Mouse (Mus musculus): Measurements from ENCODE around the gene Zfp617. TPM values are rescaled to one million over a fixed set of nuclear protein-coding genes. Genes with fewer than 3 reads are reported as not detected.

The Zfp617 gene
- polyA plus RNA-seq, 1 experiment from 2014 or later: 20.8 TPM

Other genes with a start within 250 kb of the Zfp617 start
- 1.1 and 1.2 TPM in 2 replicates for gene Unc13a, start 236.9 kb upstream of the Zfp617 start, polyA plus RNA-seq (2015; fragmentation: Nextera tagmentation; extraction: Ambion mirVana)
- 9.3 and 9.5 TPM in 2 replicates for gene Jak3, start 232.3 kb upstream of the Zfp617 start, polyA plus RNA-seq (2015; fragmentation: Nextera tagmentation; extraction: Ambion mirVana)
- 1.1 and 1.7 TPM in 2 replicates for gene Insl3, start 219.4 kb upstream of the Zfp617 start, polyA plus RNA-seq (2015; fragmentation: Nextera tagmentation; extraction: Ambion mirVana)
- 12.2 and 15.0 TPM in 2 replicates for gene B3gnt3, start 206.8 kb upstream of the Zfp617 start, polyA plus RNA-seq (2015; fragmentation: Nextera tagmentation; extraction: Ambion mirVana)
- 6.1 and 7.0 TPM in 2 replicates for gene Fcho1, start 182.9 kb upstream of the Zfp617 start, polyA plus RNA-seq (2015; fragmentation: Nextera tagmentation; extraction: Ambion mirVana)
- 5.1 and 6.6 TPM in 2 replicates for gene Zfp709, start 26.6 kb upstream of the Zfp617 start, polyA plus RNA-seq (2015; fragmentation: Nextera tagmentation; extraction: Ambion mirVana)
- 3.6 and 4.5 TPM in 2 replicates for gene Zfp882, start within 50 bp of the Zfp617 start, polyA plus RNA-seq (2015; fragmentation: Nextera tagmentation; extraction: Ambion mirVana)
- 20.0 and 22.2 TPM in 2 replicates for gene Zfp961, start 42.4 kb downstream of the Zfp617 start, polyA plus RNA-seq (2015; fragmentation: Nextera tagmentation; extraction: Ambion mirVana)
- 3.8 TPM in 2 replicates for gene Cyp4f18, start 101.0 kb downstream of the Zfp617 start, polyA plus RNA-seq (2015; fragmentation: Nextera tagmentation; extraction: Ambion mirVana)
- gene Olfr372, start 132.6 kb downstream of the Zfp617 start, polyA plus RNA-seq (2015; fragmentation: Nextera tagmentation; extraction: Ambion mirVana): not detected in 2 replicates
- 0.03 TPM in 1 of 2 replicates, not detected in the other for gene Olfr373, start 174.5 kb downstream of the Zfp617 start, polyA plus RNA-seq (2015; fragmentation: Nextera tagmentation; extraction: Ambion mirVana)
- 0.06 TPM in 1 of 2 replicates, not detected in the other for gene Olfr374, start 198.4 kb downstream of the Zfp617 start, polyA plus RNA-seq (2015; fragmentation: Nextera tagmentation; extraction: Ambion mirVana)
- gene Tpm4, start 226.3 kb downstream of the Zfp617 start, polyA plus RNA-seq (2015; fragmentation: Nextera tagmentation; extraction: Ambion mirVana): 617 and 647 TPM in 2 replicates

Data from stomach, embryonic 16.5 days (tissue).